Mouse (Mus musculus) erythroblast, embryonic 14.5 days (primary cell): ENCODE data around the gene Serpini1.

Experiments used
- GATA1 ChIP-seq: IDR thresholded peaks from 2 replicates; pipeline ENCODE4 v1.6.1; 2012; ENCODE audit warnings: low read length, inconsistent platforms, mixed read lengths
- TAL1 ChIP-seq: IDR thresholded peaks from 3 replicates; pipeline ENCODE4 v1.6.1; 2012; ENCODE audit warnings: low read length, inconsistent platforms, mixed read lengths

GRCm38 (mm10) chr3:75556121-75556694, 1.1 kb upstream of the Serpini1 start:
- no peak for TF ChIP-seq GATA1
- TF ChIP-seq TAL1 = no peak
